8 mouse cellular contexts compared by ENCODE assay signal in genomic region chr7:5061774-5062359, GRCm38 (mm10). TPM values are rescaled to one million over a fixed set of nuclear protein-coding genes. Genes with fewer than 3 reads are reported as not detected.
DNase-seq lines count a peak whose midpoint lies in the region; ATAC-seq lines count a peak whose summit lies in the region.

Gene U2af2 (plus strand): TSS chr7:5062143.

- ATAC-seq in embryonic facial prominence, embryonic 13.5 days (ENCODE audit: insufficient number of reproducible peaks, insufficient read depth, low FRiP score, low TSS enrichment, low read depth), result peak; percentile 74
- ATAC-seq in limb, embryonic 12.5 days (ENCODE audit: insufficient number of reproducible peaks, insufficient read depth, low FRiP score, low TSS enrichment, low read depth), result peak; percentile 74
- peak; percentile 80 for ATAC-seq in midbrain, embryonic 14.5 days (ENCODE audit: low FRiP score, low TSS enrichment)

- H3K4me3 ChIP-seq in embryonic facial prominence, embryonic 13.5 days, result peak within 1 kb of the TSS; percentile 59
- H3K4me3 ChIP-seq in limb, embryonic 12.5 days (replicated peaks), result peak within 1 kb of the TSS; percentile 69
- H3K4me3 ChIP-seq in midbrain, embryonic 14.5 days (replicated peaks; ENCODE audit: low read depth, low read length), result peak within 1 kb of the TSS; percentile 74

- no peaks in the 10 kb centered on the region for H3K9me3 ChIP-seq in embryonic facial prominence, embryonic 13.5 days
- H3K9me3 ChIP-seq in limb, embryonic 12.5 days, result no peaks in the 10 kb centered on the region
- no peaks in the 10 kb centered on the region for H3K9me3 ChIP-seq in midbrain, embryonic 14.5 days (ENCODE audit: control insufficient read depth, low read length)

- under 1% methylated on average over 54 of the region's 65 CpGs for WGBS in embryonic facial prominence, embryonic 13.5 days
- whole genome bisulfite sequencing in limb, embryonic 12.5 days, result under 1% methylated on average over 54 of the region's 65 CpGs
- WGBS in midbrain, embryonic 14.5 days, result under 1% methylated on average over 52 of the region's 65 CpGs

- H3K27me3 ChIP-seq in embryonic facial prominence, embryonic 13.5 days, result peaks cover 8% of the 10 kb centered on the region
- H3K27me3 ChIP-seq in limb, embryonic 12.5 days, result peaks cover 23% of the 10 kb centered on the region
- peaks cover 13% of the 10 kb centered on the region; the same call in 1 of the 2 replicates for H3K27me3 ChIP-seq in midbrain, embryonic 14.5 days (ENCODE audit: control insufficient read depth, insufficient read depth, low read length)

- peak; percentile 80 for DNase-seq in 3T3-L1 (ENCODE audit: low read depth, low spot score)
- peak; percentile 89 for DNase-seq in adrenal gland, postnatal 4 days (ENCODE audit: low spot score in 2 of 2)
- DNase-seq in heart, adult 11 months, result peak; percentile 99
- peak; percentile 94 for DNase-seq in kidney, adult 18-20 months
- peak; percentile 96 for DNase-seq in midbrain, embryonic 14.5 days
- peak; percentile 92 to 93 for DNase-seq in spleen, adult 18-20 months

- H3K27ac ChIP-seq in embryonic facial prominence, embryonic 13.5 days, result peak within 1 kb of the TSS; percentile 99
- peak within 1 kb of the TSS; percentile 99 for H3K27ac ChIP-seq in limb, embryonic 12.5 days
- peak within 1 kb of the TSS; percentile 98 for H3K27ac ChIP-seq in midbrain, embryonic 14.5 days (replicated peaks; ENCODE audit: low read depth, low read length)

- H3K4me2 ChIP-seq in embryonic facial prominence, embryonic 13.5 days, result peak within 1 kb of the TSS; percentile 81
- H3K4me2 ChIP-seq in limb, embryonic 12.5 days, result peak within 1 kb of the TSS; percentile 86
- H3K4me2 ChIP-seq in midbrain, embryonic 14.5 days (ENCODE audit: low read length), result peak within 1 kb of the TSS; percentile 97

- H3K36me3 ChIP-seq in embryonic facial prominence, embryonic 13.5 days, result peaks cover 9% of the 10 kb centered on the region
- peaks cover 12% of the 10 kb centered on the region for H3K36me3 ChIP-seq in limb, embryonic 12.5 days
- peaks cover 6% of the 10 kb centered on the region; the same call in 1 of the 2 replicates for H3K36me3 ChIP-seq in midbrain, embryonic 14.5 days (ENCODE audit: control insufficient read depth, insufficient read depth, low read length)

- H3K4me1 ChIP-seq in embryonic facial prominence, embryonic 13.5 days, result peaks cover 46% of the 10 kb centered on the region
- H3K4me1 ChIP-seq in limb, embryonic 12.5 days (replicated peaks), result peaks cover 39% of the 10 kb centered on the region
- peaks cover 33% of the 10 kb centered on the region for H3K4me1 ChIP-seq in midbrain, embryonic 14.5 days (ENCODE audit: control insufficient read depth, insufficient read depth, low read length)

- peak within 1 kb of the TSS; percentile 92 for H3K9ac ChIP-seq in embryonic facial prominence, embryonic 13.5 days
- peak within 1 kb of the TSS; percentile 89 for H3K9ac ChIP-seq in limb, embryonic 12.5 days (replicated peaks)
- peak within 1 kb of the TSS; percentile 76 for H3K9ac ChIP-seq in midbrain, embryonic 14.5 days (replicated peaks; ENCODE audit: low read length)

RNA-seq across cellular contexts. Expression of gene U2af2, which starts in this region (rescaled TPM):
- total RNA-seq in adrenal gland, postnatal 4 days (2021), result 100 to 1,000 TPM; 207 to 230 TPM
- 137 and 155 TPM in 2 replicates for polyA plus RNA-seq in embryonic facial prominence, embryonic 13.5 days (2015; fragmentation: Nextera tagmentation; extraction: Ambion mirVana)
- polyA plus RNA-seq in limb, embryonic 12.5 days (2016; fragmentation: Nextera tagmentation; extraction: Ambion mirVana), result 171 and 175 TPM in 2 replicates
- 111 and 115 TPM in 2 replicates for polyA plus RNA-seq in midbrain, embryonic 14.5 days (2014; fragmentation: Nextera tagmentation; extraction: Ambion mirVana)

Comparison
In these comparisons a context has a peak if more than half of its experiments do, and no peak if none do; other contexts are left out.
1. Peak in every context shown above with its lines: DNase-seq, ATAC-seq, H3K4me3 ChIP-seq and H3K27ac ChIP-seq.